Mouse (Mus musculus) G1E (cell line): ENCODE measurements around the gene Ddx60.

Experiments used
- GATA1 ChIP-seq: IDR thresholded peaks from 2 replicates; pipeline ENCODE4 v1.6.1; 2012; ENCODE audit warnings: borderline replicate concordance, low read length, inconsistent platforms, mixed read lengths
- TAL1 ChIP-seq: conservative IDR thresholded peaks from 2 replicates; pipeline ENCODE4 v1.6.1; 2012; ENCODE audit warnings: low read depth, low read length, inconsistent platforms, mixed read lengths

DNA sequence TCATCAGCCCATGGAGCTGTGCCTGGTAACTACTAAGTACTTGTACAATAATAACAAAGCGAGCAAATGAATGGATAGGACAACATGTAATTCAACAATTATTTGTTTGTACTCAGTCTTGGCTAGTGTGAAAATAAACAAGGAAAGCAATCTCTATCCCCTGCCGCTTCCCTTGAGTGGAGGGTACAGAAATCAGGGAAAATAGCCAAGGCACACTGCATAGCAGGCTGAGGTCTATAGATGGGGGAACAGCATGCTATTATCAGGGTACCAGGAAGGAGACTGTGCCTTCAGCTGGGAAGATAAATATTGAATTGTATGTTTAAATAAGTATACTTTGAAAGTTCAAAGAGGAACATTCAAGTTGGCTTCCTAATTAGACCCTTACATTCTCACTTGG is 153.9 kb downstream of the Ddx60 start:
- TF ChIP-seq GATA1 (no peak), TAL1 (no peak)
